Mouse (Mus musculus): ENCODE results near the gene Stx2. TPM values are rescaled to one million over a fixed set of nuclear protein-coding genes. Genes with fewer than 3 reads are reported as not detected.
A peak's percentile ranks its signal among the peaks of the same experiment; 100 is the strongest.

Stx2 gene
- polyA plus RNA-seq (2016; fragmentation: Nextera tagmentation; extraction: Ambion mirVana), result 31.5 and 31.6 TPM in 2 replicates

- Histone ChIP-seq H3K27me3 (no peaks in the 10 kb centered on the region), H3K4me3 (replicated peaks) (peak within 1 kb of the TSS; percentile 78), H3K4me2 (peak within 1 kb of the TSS; percentile 88), H3K27ac (peak within 1 kb of the TSS; percentile 56), H3K4me1 (replicated peaks) (peaks cover 12% of the 10 kb centered on the region), H3K9ac (replicated peaks) (peak within 1 kb of the TSS; percentile 81), H3K36me3 (peaks cover 9% of the 10 kb centered on the region), H3K9me3 (no peaks in the 10 kb centered on the region)
- WGBS, result under 1% methylated on average over 39 of the region's 39 CpGs
- peak; percentile 81 for ATAC-seq (ENCODE audit: insufficient number of reproducible peaks, insufficient read depth, low FRiP score, low TSS enrichment, low read depth)
Observed at GRCm38 (mm10) chr5:129008412-129008826, at the start of gene Stx2. Gene Stx2 (minus strand): TSS chr5:129008574.

- Histone ChIP-seq H3K36me3 (no peaks in the 10 kb centered on the region), H3K27ac (no peak overlapping the region), H3K9ac (replicated peaks) (no peak overlapping the region), H3K27me3 (no peaks in the 10 kb centered on the region; the same call in 1 of the 2 replicates), H3K4me1 (replicated peaks) (no peaks in the 10 kb centered on the region), H3K9me3 (0 out of 2 replicates have a peak, but pooled peaks cover 2% of the 10 kb centered on the region), H3K4me3 (replicated peaks) (no peak overlapping the region), H3K4me2 (no peak overlapping the region)
- ATAC-seq (ENCODE audit: insufficient number of reproducible peaks, insufficient read depth, low FRiP score, low TSS enrichment, low read depth), result no peak
- WGBS, result 69% methylated on average over 9 of the region's 9 CpGs
Observed at GRCm38 (mm10) chr5:129054675-129055284, 46.4 kb upstream of the Stx2 start.

- Histone ChIP-seq H3K9ac (replicated peaks) (no peak overlapping the region), H3K9me3 (no peaks in the 10 kb centered on the region), H3K4me2 (no peak overlapping the region), H3K36me3 (no peaks in the 10 kb centered on the region), H3K27me3 (no peaks in the 10 kb centered on the region; the same call in 1 of the 2 replicates), H3K4me3 (replicated peaks) (no peak overlapping the region), H3K4me1 (replicated peaks) (no peaks in the 10 kb centered on the region), H3K27ac (no peak overlapping the region)
- no peak for ATAC-seq (ENCODE audit: insufficient number of reproducible peaks, insufficient read depth, low FRiP score, low TSS enrichment, low read depth)
- WGBS, result 45% methylated on average over 20 of the region's 20 CpGs
Observed at GRCm38 (mm10) chr5:129052636-129053355, 44.4 kb upstream of the Stx2 start.

- WGBS, result 90% methylated on average over 3 of the region's 3 CpGs
- H3K4me2 ChIP-seq, result no peak overlapping the region
Observed at GRCm38 (mm10) chr5:129051910-129052309, 43.5 kb upstream of the Stx2 start.

GRCm38 (mm10) chr5:129049372-129049771 lies 41.0 kb upstream of the Stx2 start:
- 76% methylated on average over 9 of the region's 9 CpGs for WGBS
- Histone ChIP-seq H3K4me3 (replicated peaks) (no peak overlapping the region), H3K36me3 (no peaks in the 10 kb centered on the region), H3K4me1 (replicated peaks) (no peaks in the 10 kb centered on the region), H3K27me3 (no peaks in the 10 kb centered on the region), H3K9ac (replicated peaks) (no peak overlapping the region), H3K27ac (no peak overlapping the region), H3K9me3 (no peaks in the 10 kb centered on the region), H3K4me2 (no peak overlapping the region)
- ATAC-seq (ENCODE audit: insufficient number of reproducible peaks, insufficient read depth, low FRiP score, low TSS enrichment, low read depth), result no peak

More at GRCm38 (mm10) chr5:129051910-129052309, 43.5 kb upstream of the Stx2 start:
- no peak overlapping the region for H3K4me3 ChIP-seq (replicated peaks)
- no peak overlapping the region for H3K9ac ChIP-seq (replicated peaks)
- no peaks in the 10 kb centered on the region for H3K36me3 ChIP-seq
- no peak for ATAC-seq (ENCODE audit: insufficient number of reproducible peaks, insufficient read depth, low FRiP score, low TSS enrichment, low read depth)
- no peaks in the 10 kb centered on the region for H3K9me3 ChIP-seq
- no peak overlapping the region for H3K27ac ChIP-seq
- no peaks in the 10 kb centered on the region for H3K4me1 ChIP-seq (replicated peaks)
- H3K27me3 ChIP-seq, result no peaks in the 10 kb centered on the region

- Histone ChIP-seq H3K9me3 (no peaks in the 10 kb centered on the region), H3K27ac (no peak overlapping the region)
- ATAC-seq (ENCODE audit: insufficient number of reproducible peaks, insufficient read depth, low FRiP score, low TSS enrichment, low read depth), result no peak
Observed at GRCm38 (mm10) chr5:129045641-129046580, 37.5 kb upstream of the Stx2 start.

GRCm38 (mm10) chr5:129037739-129038138 lies 29.4 kb upstream of the Stx2 start:
- Histone ChIP-seq H3K4me2 (no peak overlapping the region), H3K4me1 (replicated peaks) (no peaks in the 10 kb centered on the region), H3K27ac (no peak overlapping the region), H3K9ac (replicated peaks) (no peak overlapping the region), H3K9me3 (peaks cover 8% of the 10 kb centered on the region; the same call in 1 of the 2 replicates), H3K4me3 (replicated peaks) (no peak overlapping the region), H3K27me3 (no peaks in the 10 kb centered on the region), H3K36me3 (no peaks in the 10 kb centered on the region)
- ATAC-seq (ENCODE audit: insufficient number of reproducible peaks, insufficient read depth, low FRiP score, low TSS enrichment, low read depth), result no peak
- WGBS, result 68% methylated on average over 7 of the region's 7 CpGs

More at GRCm38 (mm10) chr5:129045641-129046580, 37.5 kb upstream of the Stx2 start:
- H3K4me2 ChIP-seq, result no peak overlapping the region
- no peaks in the 10 kb centered on the region for H3K27me3 ChIP-seq
- WGBS, result 74% methylated on average over 26 of the region's 26 CpGs
- no peaks in the 10 kb centered on the region for H3K36me3 ChIP-seq
- no peak overlapping the region for H3K4me3 ChIP-seq (replicated peaks)
- H3K9ac ChIP-seq (replicated peaks), result no peak overlapping the region
- H3K4me1 ChIP-seq (replicated peaks), result no peaks in the 10 kb centered on the region

GRCm38 (mm10) chr5:129036678-129037077 lies 28.3 kb upstream of the Stx2 start:
- Histone ChIP-seq H3K4me3 (replicated peaks) (no peak overlapping the region), H3K9ac (replicated peaks) (no peak overlapping the region), H3K4me2 (no peak overlapping the region), H3K27ac (no peak overlapping the region), H3K9me3 (peaks cover 8% of the 10 kb centered on the region; the same call in 1 of the 2 replicates), H3K4me1 (replicated peaks) (no peaks in the 10 kb centered on the region), H3K27me3 (no peaks in the 10 kb centered on the region), H3K36me3 (no peaks in the 10 kb centered on the region)
- no peak for ATAC-seq (ENCODE audit: insufficient number of reproducible peaks, insufficient read depth, low FRiP score, low TSS enrichment, low read depth)
- 85% methylated on average over 5 of the region's 5 CpGs for WGBS

- H3K9me3 ChIP-seq, result peaks cover 7% of the 10 kb centered on the region; the same call in 1 of the 2 replicates
- 72% methylated on average over 5 of the region's 5 CpGs for WGBS
- no peak for ATAC-seq (ENCODE audit: insufficient number of reproducible peaks, insufficient read depth, low FRiP score, low TSS enrichment, low read depth)
- no peak overlapping the region for H3K27ac ChIP-seq
- H3K36me3 ChIP-seq, result peaks cover 22% of the 10 kb centered on the region
- no peaks in the 10 kb centered on the region for H3K4me1 ChIP-seq (replicated peaks)
- H3K27me3 ChIP-seq, result no peaks in the 10 kb centered on the region
- no peak overlapping the region for H3K4me3 ChIP-seq (replicated peaks)
- H3K9ac ChIP-seq (replicated peaks), result no peak overlapping the region
- H3K4me2 ChIP-seq, result no peak overlapping the region
Observed at GRCm38 (mm10) chr5:129029131-129029723, 20.9 kb upstream of the Stx2 start.

GRCm38 (mm10) chr5:129026637-129027036 lies 18.3 kb upstream of the Stx2 start:
- Histone ChIP-seq H3K4me3 (replicated peaks) (no peak overlapping the region), H3K36me3 (peaks cover 43% of the 10 kb centered on the region), H3K9me3 (no peaks in the 10 kb centered on the region), H3K9ac (replicated peaks) (no peak overlapping the region), H3K4me1 (replicated peaks) (peaks cover 4% of the 10 kb centered on the region), H3K27ac (no peak overlapping the region), H3K4me2 (no peak overlapping the region), H3K27me3 (no peaks in the 10 kb centered on the region)
- 64% methylated on average over 1 of the region's 1 CpGs for WGBS
- no peak for ATAC-seq (ENCODE audit: insufficient number of reproducible peaks, insufficient read depth, low FRiP score, low TSS enrichment, low read depth)
